Mouse (Mus musculus) E14TG2a.4 (cell line): ENCODE measurements at regions not wholly inside any gene's neighbourhood (a gene's known extent, or its start where the extent isn't known, plus 50 kb on each side); places are given as distances from the start of the nearest gene placed in this dataset.

Experiments used
- H3K27me3 ChIP-seq: 2 replicates; pipeline ENCODE4 v1.6.1; 2014; ENCODE audit warnings: low read length, control low read depth; ENCODE audit not compliant: insufficient read depth
- H3K36me3 ChIP-seq: 2 replicates; pipeline ENCODE4 v1.6.1; 2014; ENCODE audit warnings: low read length, control low read depth; ENCODE audit not compliant: insufficient read depth
- H3K4me1 ChIP-seq: replicated peaks from 2 replicates; pipeline ENCODE4 v1.6.1; 2014; ENCODE audit warnings: low read depth, low read length, control low read depth
- H3K4me3 ChIP-seq: replicated peaks from 2 replicates; pipeline ENCODE4 v1.5.1; 2014; ENCODE audit warnings: mild to moderate bottlenecking, low read length
- H3K9me3 ChIP-seq: 2 replicates; pipeline ENCODE4 v1.6.1; 2014; ENCODE audit warnings: low read length, control low read depth
- CTCF ChIP-seq: conservative IDR thresholded peaks from 2 replicates; pipeline ENCODE4 v1.5.1; 2014; ENCODE audit warnings: low read length
- NANOG ChIP-seq: IDR thresholded peaks from 2 replicates; pipeline ENCODE4 v1.6.1; 2014; ENCODE audit warnings: borderline replicate concordance, low read length, mixed read lengths
- POU5F1 ChIP-seq: IDR thresholded peaks from 2 replicates; pipeline ENCODE4 v1.6.1; 2014; ENCODE audit warnings: low read length, borderline replicate concordance

GRCm38 (mm10) chr2:172642616-172643015 lies 93.2 kb downstream of the Tfap2c start:
- Histone ChIP-seq H3K4me1 (peaks cover 39% of the 10 kb centered on the region), H3K36me3 (no peaks in the 10 kb centered on the region), H3K9me3 (peaks cover 7% of the 10 kb centered on the region; the same call in 1 of the 2 replicates), H3K27me3 (peaks cover 43% of the 10 kb centered on the region), H3K4me3 (no peak overlapping the region)
- no peak for TF ChIP-seq CTCF
- TF ChIP-seq POU5F1 = no peak
- TF ChIP-seq NANOG = no peak

- no peaks in the 10 kb centered on the region for H3K36me3 ChIP-seq
- no peak for TF ChIP-seq POU5F1
- no peak for TF ChIP-seq NANOG
- TF ChIP-seq CTCF = no peak
Measured at GRCm38 (mm10) chr2:172643860-172644259, 94.5 kb downstream of the Tfap2c start.

GRCm38 (mm10) chr2:172644451-172644850 lies 95.1 kb downstream of the Tfap2c start:
- Histone ChIP-seq H3K27me3 (peaks cover 55% of the 10 kb centered on the region), H3K4me1 (peaks cover 37% of the 10 kb centered on the region), H3K4me3 (peak overlapping the region; percentile 59), H3K9me3 (peaks cover 7% of the 10 kb centered on the region; the same call in 1 of the 2 replicates), H3K36me3 (no peaks in the 10 kb centered on the region)
- no peak for TF ChIP-seq NANOG

More at GRCm38 (mm10) chr2:172643860-172644259, 94.5 kb downstream of the Tfap2c start:
- Histone ChIP-seq H3K4me3 (peak overlapping the region; percentile 59), H3K4me1 (peaks cover 37% of the 10 kb centered on the region), H3K27me3 (peaks cover 52% of the 10 kb centered on the region), H3K9me3 (peaks cover 7% of the 10 kb centered on the region; the same call in 1 of the 2 replicates)

- no peak overlapping the region for H3K4me3 ChIP-seq
- no peak for TF ChIP-seq POU5F1
- TF ChIP-seq CTCF = no peak
- TF ChIP-seq NANOG = no peak
- H3K27me3 ChIP-seq = peaks cover 50% of the 10 kb centered on the region
- H3K4me1 ChIP-seq = peaks cover 36% of the 10 kb centered on the region
- no peaks in the 10 kb centered on the region for H3K36me3 ChIP-seq
- H3K9me3 ChIP-seq = no peaks in the 10 kb centered on the region
Measured at GRCm38 (mm10) chr2:172648072-172648471, 98.7 kb downstream of the Tfap2c start.

GRCm38 (mm10) chr2:172660479-172660878 lies 111.1 kb downstream of the Tfap2c start:
- Histone ChIP-seq H3K27me3 (peaks cover 48% of the 10 kb centered on the region), H3K4me3 (peak overlapping the region; percentile 23; the same call in 1 of the 2 replicates), H3K9me3 (peaks cover 5% of the 10 kb centered on the region; the same call in 1 of the 2 replicates), H3K36me3 (no peaks in the 10 kb centered on the region), H3K4me1 (peaks cover 43% of the 10 kb centered on the region)
- TF ChIP-seq POU5F1 (no peak), CTCF (no peak), NANOG (no peak)

GRCm38 (mm10) chr2:172660916-172661315 lies 111.5 kb downstream of the Tfap2c start:
- Histone ChIP-seq H3K4me1 (peaks cover 44% of the 10 kb centered on the region), H3K9me3 (peaks cover 5% of the 10 kb centered on the region; the same call in 1 of the 2 replicates), H3K36me3 (no peaks in the 10 kb centered on the region), H3K4me3 (no peak overlapping the region), H3K27me3 (peaks cover 48% of the 10 kb centered on the region)
- no peak for TF ChIP-seq NANOG

GRCm38 (mm10) chr2:172661418-172661980 lies 112.1 kb downstream of the Tfap2c start:
- H3K27me3 ChIP-seq = peaks cover 47% of the 10 kb centered on the region
- H3K4me3 ChIP-seq = no peak overlapping the region
- H3K36me3 ChIP-seq = no peaks in the 10 kb centered on the region
- TF ChIP-seq NANOG = no peak
- TF ChIP-seq CTCF = no peak
- no peak for TF ChIP-seq POU5F1
- peaks cover 49% of the 10 kb centered on the region for H3K4me1 ChIP-seq
- peaks cover 5% of the 10 kb centered on the region; the same call in 1 of the 2 replicates for H3K9me3 ChIP-seq

- Histone ChIP-seq H3K27me3 (peaks cover 44% of the 10 kb centered on the region), H3K4me1 (peaks cover 52% of the 10 kb centered on the region), H3K36me3 (no peaks in the 10 kb centered on the region), H3K9me3 (peaks cover 5% of the 10 kb centered on the region; the same call in 1 of the 2 replicates), H3K4me3 (no peak overlapping the region)
- TF ChIP-seq NANOG (no peak), CTCF (peak; percentile 48)
Measured at GRCm38 (mm10) chr2:172662165-172662564, 112.8 kb downstream of the Tfap2c start.

- H3K4me3 ChIP-seq = no peak overlapping the region
- peaks cover 43% of the 10 kb centered on the region for H3K27me3 ChIP-seq
- no peaks in the 10 kb centered on the region for H3K36me3 ChIP-seq
- H3K9me3 ChIP-seq = peaks cover 5% of the 10 kb centered on the region; the same call in 1 of the 2 replicates
- H3K4me1 ChIP-seq = peaks cover 52% of the 10 kb centered on the region
- TF ChIP-seq CTCF (no peak), NANOG (no peak), POU5F1 (no peak)
Measured at GRCm38 (mm10) chr2:172663681-172664080, 114.3 kb downstream of the Tfap2c start.
